Mouse (Mus musculus) E14TG2a.4 (cell line): ENCODE measurements around the gene Swsap1.

Source experiments
- CTCF ChIP-seq: conservative IDR thresholded peaks from 2 replicates; pipeline ENCODE4 v1.5.1; 2014; ENCODE audit warnings: low read length
- NANOG ChIP-seq: IDR thresholded peaks from 2 replicates; pipeline ENCODE4 v1.6.1; 2014; ENCODE audit warnings: borderline replicate concordance, low read length, mixed read lengths

DNA sequence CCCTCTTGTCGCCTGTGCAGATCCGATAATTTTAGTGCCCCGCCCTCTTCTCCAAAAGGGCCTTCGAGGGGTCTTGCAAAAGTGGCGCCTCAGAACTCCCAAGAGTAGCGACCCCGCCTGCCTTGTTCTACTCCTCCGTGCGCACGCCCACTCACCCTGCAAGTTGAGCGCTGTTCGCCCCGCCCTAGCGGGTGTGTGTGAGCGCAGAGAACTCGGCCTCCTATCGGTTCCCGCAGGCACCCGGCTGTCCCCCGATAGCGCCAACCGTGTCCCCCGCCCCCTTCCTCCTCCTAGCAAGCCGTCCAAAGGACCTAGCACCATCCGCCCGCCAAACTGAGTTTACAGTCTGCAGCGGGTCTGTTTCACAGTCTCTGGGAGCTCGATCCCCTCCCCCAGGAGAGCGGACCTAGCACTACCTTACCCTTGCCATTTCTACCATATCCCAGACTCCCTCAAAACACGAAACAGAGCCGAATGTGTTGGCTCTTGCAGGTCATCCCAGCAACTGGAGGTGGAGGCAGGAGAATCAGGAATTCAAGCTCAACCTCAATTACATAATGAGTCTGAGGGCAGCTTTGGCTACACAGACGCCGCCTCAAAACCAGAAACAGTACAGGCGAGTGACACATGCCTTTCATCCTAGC, 7.0 kb downstream of the Swsap1 start:
- TF ChIP-seq CTCF (no peak), NANOG (no peak)
